Mouse (Mus musculus): ENCODE data around the gene Plxdc2. TPM values are rescaled to one million over a fixed set of nuclear protein-coding genes. Genes with fewer than 3 reads are reported as not detected.
"Not testable (repeated sequence)": the region's sequence is repeated elsewhere in the genome, so short reads cannot be mapped to it uniquely, and the experiment has no call there.

Plxdc2 gene
- polyA plus RNA-seq, 1 experiment from 2014 or later, result 31.8 TPM

DNA sequence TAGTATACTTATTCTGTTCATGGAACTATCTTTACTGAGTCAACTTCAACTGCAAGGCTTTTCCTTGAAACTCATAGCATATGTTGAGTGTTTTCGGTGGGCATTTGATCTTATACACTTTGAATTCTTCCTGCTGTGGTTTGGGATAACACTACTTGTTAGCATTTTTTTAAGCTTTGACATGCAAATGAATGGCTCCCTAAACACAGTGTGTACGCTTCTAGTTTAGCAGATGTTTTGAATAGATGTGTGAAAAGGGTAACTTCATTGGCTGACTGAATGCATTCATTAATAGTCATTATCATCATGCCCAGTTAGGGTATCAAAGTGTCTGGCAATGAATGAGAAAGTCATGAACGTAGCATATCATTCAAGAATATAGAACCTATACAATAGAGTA lies 385.7 kb downstream of the Plxdc2 start:
- no peak for DNase-seq (ENCODE audit: low spot score)

DNA sequence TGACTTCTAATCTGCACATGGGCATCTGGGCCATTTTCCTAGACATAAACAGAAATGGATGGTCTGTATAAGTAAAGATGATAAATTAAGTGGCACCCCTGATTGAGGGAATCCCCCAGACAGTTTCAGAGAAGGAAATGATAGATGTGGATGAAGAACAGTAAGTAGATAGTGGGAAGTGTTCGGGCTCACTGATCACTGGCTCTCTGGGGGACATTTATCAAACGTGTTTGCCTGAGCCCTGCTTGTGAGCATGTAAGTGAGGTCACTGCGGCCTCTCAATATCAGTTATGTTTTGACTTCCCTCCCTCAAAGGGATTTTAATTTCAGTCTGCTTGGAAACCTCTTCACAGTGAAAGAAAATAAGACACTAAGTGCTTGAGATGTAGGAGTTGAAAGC lies 387.5 kb downstream of the Plxdc2 start:
- no peak for DNase-seq (ENCODE audit: low spot score)

DNA sequence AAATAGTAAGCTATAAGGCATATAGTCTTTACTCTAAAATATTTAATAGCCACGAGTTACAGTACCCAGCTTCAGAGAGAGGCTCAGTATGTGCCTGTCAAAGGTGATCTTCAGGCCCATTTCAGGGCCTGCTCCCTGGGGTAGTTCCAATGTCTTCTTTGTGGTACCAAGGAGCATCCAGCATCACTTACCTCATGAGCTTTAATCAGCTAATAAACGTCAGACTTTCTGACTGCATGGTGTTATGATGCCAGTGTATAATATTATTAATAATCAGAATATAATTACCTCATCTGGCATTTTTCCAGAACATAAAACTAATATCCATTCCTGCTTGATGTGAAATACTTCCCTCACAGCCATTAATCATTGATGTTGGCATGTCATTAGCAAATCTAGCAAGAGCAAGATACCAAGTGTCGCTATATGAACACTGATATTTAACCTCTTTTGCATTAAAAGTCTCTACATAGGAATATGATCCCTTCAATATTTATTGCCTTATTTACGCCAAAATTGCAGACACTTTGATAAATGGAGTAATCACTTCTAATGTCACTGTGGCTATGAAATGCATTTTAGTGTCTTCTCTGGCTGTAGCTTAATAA lies 393.3 kb downstream of the Plxdc2 start:
- no peak for DNase-seq (ENCODE audit: low spot score)

DNA sequence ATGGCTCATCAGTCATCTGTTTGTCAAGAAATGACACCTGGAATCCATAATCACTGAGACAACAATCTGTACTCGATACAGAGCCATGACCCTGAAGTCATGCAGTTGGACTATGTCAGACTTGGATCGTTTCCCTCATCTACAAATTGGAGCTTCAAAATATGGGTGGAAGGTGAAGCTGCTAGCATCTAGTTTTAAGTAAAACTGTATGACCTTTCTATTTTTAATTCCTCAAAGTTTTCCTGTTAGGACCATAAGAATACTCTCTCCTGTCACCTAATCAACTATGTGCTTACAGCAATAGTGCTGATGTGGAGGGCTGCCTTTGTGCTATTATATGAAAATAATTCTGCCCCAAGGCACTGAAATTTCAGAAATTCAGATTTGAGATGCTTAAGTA lies 401.1 kb downstream of the Plxdc2 start:
- DNase-seq (ENCODE audit: low spot score), result no peak

DNA sequence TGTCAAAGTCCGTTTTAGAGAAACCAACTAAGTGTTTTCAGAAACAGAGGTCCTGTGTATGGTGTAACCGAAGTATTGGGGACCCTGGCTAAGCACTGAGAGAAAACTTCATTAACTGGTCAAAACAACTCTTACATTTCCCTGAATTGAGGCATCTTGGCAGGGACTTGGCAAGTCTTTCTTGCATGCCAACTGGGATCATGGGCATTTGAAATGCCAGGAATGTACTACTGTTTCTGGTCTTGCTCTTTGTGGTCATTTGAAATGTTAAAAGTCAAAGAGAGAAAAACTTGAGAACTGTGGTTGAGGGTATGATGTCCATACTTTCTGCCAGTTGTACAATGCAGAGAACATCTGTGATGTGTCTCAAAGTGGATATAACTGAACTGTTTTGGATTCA lies 403.7 kb downstream of the Plxdc2 start:
- no peak for DNase-seq (ENCODE audit: low spot score)

DNA sequence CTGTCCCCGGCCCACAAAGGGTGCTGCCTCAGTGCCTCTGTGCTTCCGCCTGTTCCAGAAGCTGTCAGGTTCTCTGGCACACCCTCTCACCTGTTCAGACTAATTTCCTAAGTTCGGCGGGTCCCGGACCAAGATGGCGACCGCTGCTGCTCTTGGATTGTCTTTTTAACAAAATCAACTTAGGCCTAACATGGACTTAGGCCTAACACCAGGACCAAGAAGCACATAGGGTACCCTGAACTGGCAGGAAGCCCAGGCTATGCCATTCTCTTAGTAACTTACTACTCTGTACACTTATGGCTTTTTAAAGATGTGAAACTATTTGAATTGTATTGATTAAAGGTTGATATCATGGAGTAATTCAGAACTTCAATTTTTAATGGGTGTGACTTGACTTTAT lies 413.0 kb downstream of the Plxdc2 start:
- DNase-seq (ENCODE audit: low spot score), result not testable (repeated sequence)

DNA sequence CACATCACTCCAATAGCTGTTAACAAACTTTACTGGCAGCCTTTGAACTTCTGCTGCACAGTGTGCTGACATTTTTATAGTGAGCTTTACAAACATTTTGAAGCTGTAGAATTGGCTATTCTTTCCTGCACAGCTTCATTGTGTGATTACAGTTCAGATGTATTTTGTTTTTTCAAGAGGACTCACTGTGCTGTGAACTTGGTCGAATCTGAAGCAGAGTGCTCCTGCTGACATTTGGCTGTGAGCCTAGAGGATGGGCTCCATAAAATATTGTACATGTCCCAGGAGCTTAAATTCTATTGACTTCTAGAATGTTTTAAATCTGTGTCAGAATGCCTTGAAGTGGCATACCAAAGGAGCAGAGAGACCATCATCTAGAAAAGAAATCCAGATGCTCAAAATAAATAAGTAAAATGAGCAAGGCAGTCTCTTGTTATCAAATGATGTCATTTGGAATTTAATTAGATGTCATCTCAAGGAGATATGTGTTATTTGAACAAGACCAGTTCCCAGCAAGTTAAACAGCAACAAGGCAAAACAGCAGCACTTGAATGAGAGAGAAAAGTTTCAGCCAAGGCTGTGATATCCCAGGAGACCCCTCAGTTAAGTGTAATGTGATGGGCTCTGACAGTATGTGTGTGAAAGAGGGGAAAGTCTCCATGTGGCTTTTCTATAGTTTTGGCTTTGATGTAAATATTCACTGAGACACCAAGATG lies 417.5 kb downstream of the Plxdc2 start:
- no peak for DNase-seq (ENCODE audit: low spot score)

DNA sequence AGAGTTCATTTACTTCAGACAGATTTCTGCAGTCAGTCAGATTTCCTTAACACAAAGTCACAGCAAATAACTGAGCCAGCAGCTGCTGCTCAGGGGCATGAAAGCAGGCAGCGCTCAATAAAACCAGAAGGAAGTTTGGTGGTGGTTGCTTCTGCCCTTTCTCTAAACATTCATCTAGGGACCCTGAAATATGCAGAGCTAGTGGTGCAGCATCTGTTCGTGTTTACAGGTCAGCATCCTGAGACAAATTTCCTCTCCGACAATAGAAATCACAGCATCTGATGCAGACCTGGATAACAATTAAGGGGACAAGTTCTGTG lies 418.0 kb downstream of the Plxdc2 start:
- no peak for DNase-seq (ENCODE audit: low spot score)

DNA sequence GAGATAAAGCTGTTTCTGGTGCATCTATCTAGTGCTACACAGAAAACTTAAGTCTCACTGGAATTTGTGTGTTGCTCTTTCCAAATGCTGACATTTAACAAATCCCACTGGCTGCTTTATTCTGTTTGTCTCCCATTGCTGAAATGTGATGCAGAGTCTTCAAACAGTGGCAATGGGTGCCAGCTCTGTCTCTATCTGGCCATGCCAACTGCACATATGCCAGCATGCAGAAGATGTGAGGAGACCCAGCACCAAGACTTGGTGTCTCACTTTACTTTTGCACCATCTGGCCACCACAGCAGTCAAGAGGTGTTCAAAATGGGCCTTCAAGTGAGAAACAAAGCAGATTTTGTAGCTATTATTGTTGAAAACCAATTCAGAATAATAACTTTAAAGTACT lies 439.2 kb downstream of the Plxdc2 start:
- DNase-seq (ENCODE audit: low spot score), result no peak

Measured in thymus, postnatal 0 days (tissue).